Mouse (Mus musculus): ENCODE results near the gene Actr5.

DNA sequence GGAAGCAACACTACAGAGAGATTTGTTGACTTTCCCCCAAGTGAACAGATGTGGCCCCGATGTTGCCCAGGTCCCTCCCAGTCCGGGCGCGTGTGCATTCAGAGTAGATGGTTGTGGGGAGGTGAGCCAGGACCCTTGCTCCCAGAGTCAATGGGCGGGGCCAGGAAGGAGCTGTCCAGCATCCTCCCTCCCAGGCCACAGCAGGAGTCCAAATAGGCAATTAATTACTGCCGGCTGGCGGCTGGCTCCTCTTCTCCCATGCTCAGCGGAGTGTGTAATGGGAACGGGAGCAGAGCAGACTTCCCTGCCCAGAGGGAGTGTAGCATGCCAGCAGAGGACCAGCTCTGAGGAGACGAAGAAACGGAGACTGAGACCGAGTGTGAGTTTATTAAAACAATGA is 29.6 kb upstream of the Actr5 start:
- no peak for TF ChIP-seq CTCF (IDR thresholded peaks at IDR 0.05; ENCODE audit: low read depth)
- no peak for TF ChIP-seq EP300 (IDR thresholded peaks at IDR 0.05; ENCODE audit: low read depth)

Measured in liver, embryonic 14.5 days (tissue).